24 mouse cellular contexts compared by ENCODE assay signal in the genomic region with DNA sequence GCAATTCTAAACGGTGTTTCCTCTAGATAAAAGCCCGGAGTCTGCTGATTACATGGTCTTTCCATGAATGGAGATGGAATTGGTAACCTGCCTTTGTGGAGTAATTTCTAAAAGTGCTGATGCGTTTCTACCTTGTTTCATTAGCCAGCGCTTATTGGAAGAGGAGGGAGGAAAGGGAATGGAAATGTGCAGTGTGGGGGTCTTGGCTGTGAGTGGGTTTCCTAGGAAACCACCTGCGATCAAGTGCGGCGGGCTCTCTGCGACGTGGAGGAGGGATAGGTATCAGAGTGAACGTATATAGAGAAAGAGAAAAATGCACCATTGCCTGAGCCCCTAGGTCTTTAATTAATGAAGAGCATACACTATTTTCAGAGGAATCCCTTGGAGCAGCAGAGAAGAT.
DNase-seq lines count a peak whose midpoint lies in the region; ATAC-seq and TF ChIP-seq lines count a peak whose summit lies in the region.
"Had no signal": no experiment of that assay in that cellular context is flagged by ENCODE, and none has a peak within 500 bp of the region (broad histone marks: within the 10 kb centered on the region; RNA-seq: fewer than 3 reads in every experiment).

No protein-coding gene starts in this region.

- no peak for DNase-seq in layer of hippocampus, adult 2 months (ENCODE audit: low spot score in 2 of 2)
- no peak for DNase-seq in layer of hippocampus, postnatal 10 days (ENCODE audit: low spot score in 2 of 2)
- DNase-seq in T-cell, adult 2 months (ENCODE audit: low spot score), result no peak
- no peak for DNase-seq in thymus, postnatal 10 days (ENCODE audit: low spot score in 2 of 2)
- DNase-seq: adrenal gland, postnatal 10 days; cerebellum, postnatal 10 days; gastrocnemius, postnatal 10 days; heart, adult 18-20 months; heart, postnatal 4 days; kidney, postnatal 36 days; layer of hippocampus, postnatal 36 days; liver; liver, postnatal 0 days; lung, postnatal 10 days; retina, postnatal 1 day; right cerebral cortex, postnatal 4 days had no signal

- no peaks in the 10 kb centered on the region for H3K27me3 ChIP-seq in forebrain, embryonic 15.5 days
- no peaks in the 10 kb centered on the region for H3K27me3 ChIP-seq in hindbrain, embryonic 15.5 days
- no peaks in the 10 kb centered on the region for H3K27me3 ChIP-seq in neural tube, embryonic 13.5 days
- H3K27me3 ChIP-seq: embryonic facial prominence, embryonic 12.5 days; heart, embryonic 13.5 days had no signal

- peak; percentile 89 for ATAC-seq in forebrain, embryonic 15.5 days (replicated peaks)
- ATAC-seq in hindbrain, embryonic 15.5 days (ENCODE audit: low FRiP score, low read depth), result peak; percentile 90
- ATAC-seq in neural tube, embryonic 13.5 days (ENCODE audit: low read depth), result peak; percentile 90
- ATAC-seq: intestine, embryonic 16.5 days; liver, postnatal 0 days had no signal

- no peak overlapping the region for H3K4me3 ChIP-seq in layer of hippocampus, adult 2 months
- H3K4me3 ChIP-seq in forebrain, embryonic 15.5 days, result no peak overlapping the region
- H3K4me3 ChIP-seq in hindbrain, embryonic 15.5 days, result no peak overlapping the region
- H3K4me3 ChIP-seq in neural tube, embryonic 13.5 days, result no peak overlapping the region
- H3K4me3 ChIP-seq: embryonic facial prominence, embryonic 12.5 days; erythroblast, embryonic 14.5 days; heart, embryonic 13.5 days had no signal

- peak overlapping the region; percentile 57; the same call in 1 of the 2 replicates for H3K27ac ChIP-seq in layer of hippocampus, adult 2 months
- H3K27ac ChIP-seq in forebrain, embryonic 15.5 days (replicated peaks), result peak overlapping the region; percentile 73
- H3K27ac ChIP-seq in hindbrain, embryonic 15.5 days (replicated peaks), result peak overlapping the region; percentile 77
- H3K27ac ChIP-seq in neural tube, embryonic 13.5 days (replicated peaks), result peak overlapping the region; percentile 80
- H3K27ac ChIP-seq: embryonic facial prominence, embryonic 12.5 days; stomach, postnatal 0 days had no signal

- WGBS in forebrain, embryonic 15.5 days, result 49% methylated on average over 10 of the region's 10 CpGs
- 23% methylated on average over 10 of the region's 10 CpGs for WGBS in hindbrain, embryonic 15.5 days
- 55% methylated on average over 10 of the region's 10 CpGs for WGBS in neural tube, embryonic 13.5 days

- peaks cover 20% of the 10 kb centered on the region for H3K4me1 ChIP-seq in forebrain, embryonic 15.5 days
- H3K4me1 ChIP-seq in hindbrain, embryonic 15.5 days (replicated peaks), result peaks cover 24% of the 10 kb centered on the region
- peaks cover 22% of the 10 kb centered on the region for H3K4me1 ChIP-seq in neural tube, embryonic 13.5 days (replicated peaks)
- H3K4me1 ChIP-seq: embryonic facial prominence, embryonic 12.5 days had no signal

- no peak for TF ChIP-seq CTCF in layer of hippocampus, adult 2 months (conservative IDR thresholded peaks at IDR 0.05)

- H3K9me3 ChIP-seq in forebrain, embryonic 15.5 days, result no peaks in the 10 kb centered on the region
- H3K9me3 ChIP-seq in hindbrain, embryonic 15.5 days, result no peaks in the 10 kb centered on the region
- H3K9me3 ChIP-seq in neural tube, embryonic 13.5 days, result no peaks in the 10 kb centered on the region
- H3K9me3 ChIP-seq: embryonic facial prominence, embryonic 12.5 days had no signal

- H3K4me2 ChIP-seq in forebrain, embryonic 15.5 days (replicated peaks), result 0 out of 2 replicates have a peak overlapping the region, but pooled peaks have one; percentile 3
- H3K4me2 ChIP-seq in hindbrain, embryonic 15.5 days, result peak overlapping the region; percentile 34
- 0 out of 2 replicates have a peak overlapping the region, but pooled peaks have one; percentile 3 for H3K4me2 ChIP-seq in neural tube, embryonic 13.5 days
- H3K4me2 ChIP-seq: embryonic facial prominence, embryonic 12.5 days; heart, embryonic 13.5 days had no signal

- H3K36me3 ChIP-seq in forebrain, embryonic 15.5 days, result 0 out of 2 replicates have a peak, but pooled peaks cover 7% of the 10 kb centered on the region
- no peaks in the 10 kb centered on the region; the same call in 1 of the 2 replicates for H3K36me3 ChIP-seq in hindbrain, embryonic 15.5 days
- no peaks in the 10 kb centered on the region for H3K36me3 ChIP-seq in neural tube, embryonic 13.5 days
- H3K36me3 ChIP-seq: embryonic facial prominence, embryonic 12.5 days; heart, embryonic 13.5 days had no signal

- H3K9ac ChIP-seq in forebrain, embryonic 15.5 days (replicated peaks), result no peak overlapping the region
- H3K9ac ChIP-seq in hindbrain, embryonic 15.5 days, result no peak overlapping the region
- H3K9ac ChIP-seq in neural tube, embryonic 13.5 days, result no peak overlapping the region
- H3K9ac ChIP-seq: embryonic facial prominence, embryonic 12.5 days; heart, embryonic 13.5 days; liver, postnatal 0 days had no signal
